Mouse (Mus musculus): Measurements from ENCODE around the gene Lrrc52.

The Lrrc52 gene

DNA sequence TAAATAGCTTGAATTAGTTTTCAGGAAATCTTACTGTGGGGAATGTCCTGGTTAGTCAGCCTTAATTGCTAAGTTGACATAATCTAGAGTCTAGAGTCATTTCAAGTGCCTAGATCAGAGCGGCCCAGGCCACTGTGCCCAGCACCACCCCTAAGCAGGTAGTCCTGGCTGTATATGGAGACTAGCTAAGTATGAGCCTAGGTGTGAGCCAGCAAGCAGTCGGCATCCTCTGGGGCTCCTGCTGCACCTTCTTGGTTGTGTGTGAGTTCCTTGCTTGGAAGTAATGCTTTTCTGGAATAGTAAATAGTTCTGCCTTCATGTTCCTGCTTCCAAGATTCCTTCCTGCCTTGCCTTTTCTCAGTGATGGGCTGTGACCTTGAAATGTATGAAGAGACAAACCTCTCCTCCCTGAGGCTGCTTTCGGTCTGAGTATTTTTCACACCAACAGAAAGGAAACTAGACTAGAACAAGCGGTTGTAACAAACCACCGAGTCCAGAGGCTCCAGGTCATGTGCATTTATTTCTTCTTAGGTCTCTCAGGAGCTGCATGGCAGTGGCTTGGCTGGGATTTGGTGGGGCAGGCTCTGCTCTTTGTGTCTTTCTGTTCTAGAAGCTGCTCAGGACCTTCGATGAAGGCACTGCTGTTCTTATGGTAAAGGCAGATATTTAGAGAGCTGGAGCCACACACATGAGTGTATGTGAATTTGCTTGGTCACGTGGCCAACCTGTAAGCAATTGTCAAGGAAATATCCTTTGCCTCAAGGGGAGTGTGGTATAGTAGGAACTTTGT lies 30.2 kb downstream of the Lrrc52 start:
- DNase-seq (ENCODE audit: low read depth, low spot score), result no peak

GRCm38 (mm10) chr1:167434931-167435330 lies 31.6 kb downstream of the Lrrc52 start:
- DNase-seq (ENCODE audit: low read depth, low spot score), result no peak

DNA sequence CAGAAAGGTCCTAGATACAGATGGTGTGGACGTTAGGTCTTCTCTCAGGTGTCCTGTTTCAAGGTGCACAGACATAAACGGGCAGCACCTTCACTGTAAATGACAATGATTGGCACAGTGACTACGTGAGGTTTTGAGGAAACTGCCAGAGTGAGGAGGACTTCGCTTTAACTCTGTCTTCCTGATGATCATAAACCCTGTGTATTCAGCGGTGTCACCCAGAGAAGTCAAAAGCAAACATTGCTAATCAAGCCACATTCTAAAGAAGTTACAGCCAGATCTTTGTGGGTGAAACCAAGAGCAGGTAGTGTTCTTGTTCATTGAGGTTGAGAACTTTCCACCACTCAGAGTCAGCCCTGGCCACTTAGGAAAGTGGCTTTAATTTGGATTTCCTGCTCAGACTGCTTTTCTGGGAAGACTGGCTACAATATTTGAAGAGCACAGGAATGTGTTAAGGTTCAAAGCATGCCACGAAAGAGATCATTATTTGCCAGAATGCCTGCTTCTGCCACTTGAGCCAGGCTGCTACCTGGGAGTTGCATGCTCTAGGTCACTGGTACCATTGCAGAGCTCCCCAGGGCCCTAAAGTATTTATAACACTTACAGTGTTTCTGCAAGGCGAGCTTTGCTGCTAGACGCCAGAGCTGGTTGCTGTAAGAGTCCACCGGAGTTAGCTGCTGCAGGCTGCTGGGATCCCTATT lies 35.5 kb downstream of the Lrrc52 start:
- no peak for DNase-seq (ENCODE audit: low read depth, low spot score)

GRCm38 (mm10) chr1:167426681-167427080 lies 39.9 kb downstream of the Lrrc52 start:
- DNase-seq (ENCODE audit: low read depth, low spot score), result peak; percentile 71

DNA sequence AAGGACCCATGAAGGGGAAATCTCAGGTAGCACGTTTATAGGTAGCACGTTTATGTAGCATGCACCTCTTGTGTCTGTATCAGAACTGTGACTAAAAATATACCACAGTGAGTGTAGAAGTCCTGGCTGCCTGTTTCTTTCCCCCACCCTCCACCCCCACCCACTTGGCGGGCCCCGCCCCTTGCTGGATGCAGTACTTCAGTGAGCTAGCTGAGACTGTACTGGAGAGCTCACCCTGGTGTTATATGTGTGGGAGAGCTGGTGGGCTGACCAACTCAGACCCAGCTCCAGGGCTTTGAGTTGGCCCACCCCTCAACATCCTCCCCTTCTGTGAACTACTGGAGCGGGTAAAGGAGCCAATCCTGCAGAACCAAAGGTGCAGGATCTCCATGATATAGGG lies 41.0 kb downstream of the Lrrc52 start:
- DNase-seq (ENCODE audit: low read depth, low spot score), result no peak

DNA sequence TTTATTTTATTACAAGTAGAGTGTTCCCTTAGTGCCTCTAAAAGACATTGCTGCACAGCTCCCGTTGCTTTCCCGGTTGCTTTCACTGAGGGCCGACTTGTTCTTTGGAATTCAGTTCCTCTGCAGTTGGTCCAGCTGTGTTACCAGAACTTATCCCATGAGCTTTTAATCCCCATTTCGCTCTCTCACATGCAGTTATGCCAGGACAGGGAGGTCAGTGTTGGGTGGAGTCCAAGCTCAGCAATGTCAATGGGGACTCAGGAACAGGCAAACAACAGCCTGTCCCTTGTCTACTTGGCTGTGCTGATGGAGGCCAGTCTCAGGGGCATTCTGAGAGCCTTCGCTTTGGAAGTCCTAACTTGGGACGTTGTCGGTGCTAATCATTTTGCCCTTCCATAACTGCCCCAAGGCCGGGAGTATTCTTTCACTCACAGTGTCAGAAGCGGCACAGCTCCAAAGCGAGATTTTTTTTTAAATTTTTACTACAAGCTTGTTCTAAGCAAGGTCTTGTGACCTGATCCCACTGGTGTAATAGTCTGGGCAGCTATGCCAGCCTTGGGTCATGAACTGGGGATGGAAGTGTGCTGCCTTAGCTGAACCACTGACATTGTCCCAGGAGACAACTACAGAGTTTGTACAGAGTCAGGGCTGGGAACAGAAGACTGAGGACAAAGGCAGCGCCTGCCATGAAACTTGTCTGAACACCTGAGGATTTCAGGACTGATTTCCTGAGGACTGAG lies 43.9 kb downstream of the Lrrc52 start:
- DNase-seq (ENCODE audit: low read depth, low spot score), result no peak

DNA sequence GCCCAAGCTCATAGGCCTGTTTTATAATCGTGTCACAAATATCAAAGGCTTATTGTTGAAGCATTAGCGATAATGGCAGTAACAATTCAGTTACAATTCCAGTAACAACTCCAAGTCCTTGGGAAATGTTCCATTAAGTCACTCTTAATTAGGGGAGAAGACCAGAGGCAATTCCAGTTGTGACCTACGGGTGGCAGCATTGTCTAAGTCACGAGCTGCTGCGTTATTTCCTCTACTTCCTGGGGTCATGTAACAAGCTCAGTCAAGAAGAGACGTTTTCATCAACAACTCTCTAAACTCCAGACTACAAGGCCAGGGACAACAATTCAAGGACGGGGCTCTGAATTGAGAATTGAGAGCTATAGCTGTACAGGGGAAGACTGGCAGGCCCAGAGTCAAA lies 51.7 kb downstream of the Lrrc52 start:
- peak; percentile 87 for DNase-seq (ENCODE audit: low read depth, low spot score)

GRCm38 (mm10) chr1:167411991-167412715 lies 54.4 kb downstream of the Lrrc52 start:
- no peak for DNase-seq (ENCODE audit: low read depth, low spot score)

- no peak for DNase-seq (ENCODE audit: low read depth, low spot score)
Measured at GRCm38 (mm10) chr1:167409601-167410000, 57.0 kb downstream of the Lrrc52 start.

- DNase-seq (ENCODE audit: low read depth, low spot score), result no peak
Measured at GRCm38 (mm10) chr1:167405237-167405636, 61.3 kb downstream of the Lrrc52 start.

Data from 3T3-L1 (cell line).